Mouse (Mus musculus) G1E (cell line): ENCODE measurements around the gene Gm4491.

ENCODE experiments used
- CTCF ChIP-seq: IDR thresholded peaks from 2 replicates; pipeline ENCODE4 v1.5.1; 2012; ENCODE audit warnings: low read depth, low read length, inconsistent platforms, mixed read lengths
- GATA1 ChIP-seq: IDR thresholded peaks from 2 replicates; pipeline ENCODE4 v1.6.1; 2012; ENCODE audit warnings: borderline replicate concordance, low read length, inconsistent platforms, mixed read lengths
- GATA2 ChIP-seq: IDR thresholded peaks from 2 replicates; pipeline ENCODE4 v1.6.1; 2012; ENCODE audit warnings: low read depth, low read length, inconsistent platforms, borderline replicate concordance
- POLR2AphosphoS5 ChIP-seq: IDR thresholded peaks from 2 replicates; pipeline ENCODE4 v1.6.1; 2012; ENCODE audit warnings: low read depth, low read length, inconsistent platforms; ENCODE audit not compliant: insufficient replicate concordance

- TF ChIP-seq GATA1, result no peak
- no peak for TF ChIP-seq POLR2AphosphoS5
- TF ChIP-seq GATA2, result no peak
- TF ChIP-seq CTCF, result no peak
Measured at GRCm38 (mm10) chr14:57135265-57135664, 19.6 kb upstream of the Gm4491 start.
